Mouse (Mus musculus) megakaryocyte, embryonic 14.5 days (primary cell): Measurements from ENCODE around the gene Sptbn1. TPM values are rescaled to one million over a fixed set of nuclear protein-coding genes. Genes with fewer than 3 reads are reported as not detected.

Source experiments
- H3K27me3 ChIP-seq: replicated peaks from 2 replicates; pipeline ENCODE3; 2012; ENCODE audit warnings: inconsistent platforms
- H3K36me3 ChIP-seq: replicated peaks from 2 replicates; pipeline ENCODE3; 2012; ENCODE audit warnings: low read length, inconsistent platforms, mixed read lengths
- H3K4me1 ChIP-seq: 2 replicates; pipeline ENCODE4 v1.6.1; 2012; ENCODE audit warnings: inconsistent platforms
- H3K4me3 ChIP-seq: replicated peaks from 2 replicates; pipeline ENCODE3; 2012; ENCODE audit warnings: moderate library complexity, mild to moderate bottlenecking, inconsistent platforms
- H3K9me3 ChIP-seq: 2 replicates; pipeline ENCODE4 v1.6.1; 2012; ENCODE audit warnings: inconsistent platforms
- FLI1 ChIP-seq: IDR thresholded peaks from 2 replicates; pipeline ENCODE4 v1.6.1; 2012; ENCODE audit warnings: low read length, inconsistent platforms, mixed read lengths
- GATA1 ChIP-seq: IDR thresholded peaks from 3 replicates; pipeline ENCODE4 v1.6.1; 2012; ENCODE audit warnings: mixed read lengths, low read length, inconsistent platforms, borderline replicate concordance
- polyA plus RNA-seq: library from polyadenylated mRNA; stranded (reverse); fragments of >175 nt; gene quantifications from 2 replicates; pipeline ENCODE4 v1.2.3, GENCODE M21; 2012; ENCODE audit warnings: low replicate concordance; ENCODE audit not compliant: insufficient read depth

Gene Sptbn1
- polyA plus RNA-seq, 1 experiment, result 10.8 TPM

GRCm38 (mm10) chr11:30275436-30276031 is 7.6 kb upstream of the Sptbn1 start:
- no peaks in the 10 kb centered on the region for H3K9me3 ChIP-seq
- TF ChIP-seq FLI1, result no peak

GRCm38 (mm10) chr11:30269524-30269923 is 1.5 kb upstream of the Sptbn1 start:
- no peak overlapping the region for H3K4me3 ChIP-seq
- peaks cover 49% of the 10 kb centered on the region for H3K27me3 ChIP-seq
- TF ChIP-seq FLI1, result no peak
- TF ChIP-seq GATA1, result no peak
- no peaks in the 10 kb centered on the region for H3K9me3 ChIP-seq
- H3K4me1 ChIP-seq, result peaks cover 24% of the 10 kb centered on the region
- no peaks in the 10 kb centered on the region for H3K36me3 ChIP-seq

More at GRCm38 (mm10) chr11:30275436-30276031, 7.6 kb upstream of the Sptbn1 start:
- no peak overlapping the region for H3K4me3 ChIP-seq
- H3K27me3 ChIP-seq, result peaks cover 8% of the 10 kb centered on the region
- H3K4me1 ChIP-seq, result no peaks in the 10 kb centered on the region
- no peaks in the 10 kb centered on the region for H3K36me3 ChIP-seq

- peak overlapping the region; percentile 91 for H3K4me3 ChIP-seq
- no peaks in the 10 kb centered on the region for H3K9me3 ChIP-seq
- peaks cover 49% of the 10 kb centered on the region for H3K27me3 ChIP-seq
- H3K4me1 ChIP-seq, result peaks cover 24% of the 10 kb centered on the region
- TF ChIP-seq FLI1 (no peak), GATA1 (no peak)
- H3K36me3 ChIP-seq, result no peaks in the 10 kb centered on the region
Observed at GRCm38 (mm10) chr11:30268648-30269375, 837 bp upstream of the Sptbn1 start.

- TF ChIP-seq FLI1 (no peak), GATA1 (no peak)
- Histone ChIP-seq H3K9me3 (no peaks in the 10 kb centered on the region), H3K4me1 (peaks cover 24% of the 10 kb centered on the region), H3K36me3 (no peaks in the 10 kb centered on the region), H3K4me3 (peak overlapping the region; percentile 91), H3K27me3 (peaks cover 49% of the 10 kb centered on the region)
Observed at GRCm38 (mm10) chr11:30267036-30267891, 711 bp downstream of the Sptbn1 start.

GRCm38 (mm10) chr11:30266691-30267035 is 1.3 kb downstream of the Sptbn1 start:
- TF ChIP-seq GATA1, result no peak
- TF ChIP-seq FLI1, result no peak
- Histone ChIP-seq H3K36me3 (no peaks in the 10 kb centered on the region), H3K27me3 (peaks cover 49% of the 10 kb centered on the region), H3K4me3 (peak overlapping the region; percentile 91), H3K4me1 (peaks cover 24% of the 10 kb centered on the region), H3K9me3 (no peaks in the 10 kb centered on the region)

- Histone ChIP-seq H3K36me3 (no peaks in the 10 kb centered on the region), H3K27me3 (peaks cover 46% of the 10 kb centered on the region), H3K4me3 (no peak overlapping the region), H3K9me3 (no peaks in the 10 kb centered on the region), H3K4me1 (peaks cover 24% of the 10 kb centered on the region)
- no peak for TF ChIP-seq GATA1
- no peak for TF ChIP-seq FLI1
Observed at GRCm38 (mm10) chr11:30265666-30266065, 2.3 kb downstream of the Sptbn1 start.

- TF ChIP-seq GATA1 (no peak), FLI1 (no peak)
- H3K27me3 ChIP-seq, result peaks cover 35% of the 10 kb centered on the region
- H3K9me3 ChIP-seq, result peaks cover 2% of the 10 kb centered on the region; the same call in 1 of the 2 replicates
- no peak overlapping the region for H3K4me3 ChIP-seq
- H3K36me3 ChIP-seq, result no peaks in the 10 kb centered on the region
- H3K4me1 ChIP-seq, result peaks cover 20% of the 10 kb centered on the region
Observed at GRCm38 (mm10) chr11:30263627-30264026, 4.3 kb downstream of the Sptbn1 start.

- Histone ChIP-seq H3K36me3 (no peaks in the 10 kb centered on the region), H3K4me1 (no peaks in the 10 kb centered on the region), H3K27me3 (peaks cover 2% of the 10 kb centered on the region), H3K4me3 (no peak overlapping the region), H3K9me3 (peaks cover 2% of the 10 kb centered on the region; the same call in 1 of the 2 replicates)
- TF ChIP-seq FLI1 (no peak), GATA1 (no peak)
Observed at GRCm38 (mm10) chr11:30258739-30259350, 9.1 kb downstream of the Sptbn1 start.

GRCm38 (mm10) chr11:30257812-30258211 is 10.2 kb downstream of the Sptbn1 start:
- Histone ChIP-seq H3K9me3 (peaks cover 2% of the 10 kb centered on the region; the same call in 1 of the 2 replicates), H3K36me3 (no peaks in the 10 kb centered on the region), H3K27me3 (peaks cover 2% of the 10 kb centered on the region), H3K4me3 (no peak overlapping the region), H3K4me1 (no peaks in the 10 kb centered on the region)
- TF ChIP-seq GATA1, result no peak

- H3K36me3 ChIP-seq, result no peaks in the 10 kb centered on the region
- TF ChIP-seq FLI1, result no peak
- no peak for TF ChIP-seq GATA1
- peaks cover 2% of the 10 kb centered on the region; the same call in 1 of the 2 replicates for H3K9me3 ChIP-seq
- H3K4me1 ChIP-seq, result no peaks in the 10 kb centered on the region
- H3K4me3 ChIP-seq, result no peak overlapping the region
- H3K27me3 ChIP-seq, result peaks cover 2% of the 10 kb centered on the region
Observed at GRCm38 (mm10) chr11:30257085-30257484, 10.9 kb downstream of the Sptbn1 start.
